Mouse (Mus musculus): ENCODE results near the gene Nlrp6. TPM values are rescaled to one million over a fixed set of nuclear protein-coding genes. Genes with fewer than 3 reads are reported as not detected.
A peak's percentile ranks its signal among the peaks of the same experiment; 100 is the strongest.
"Not testable (repeated sequence)": the region's sequence is repeated elsewhere in the genome, so short reads cannot be mapped to it uniquely, and the experiment has no call there.

Nlrp6 gene
- under 1 TPM; 0.35 to 0.55 TPM for total RNA-seq (2021)
- long read RNA-seq, experiment 1: 0 reads
- long read RNA-seq, experiment 2: 0 reads

DNA sequence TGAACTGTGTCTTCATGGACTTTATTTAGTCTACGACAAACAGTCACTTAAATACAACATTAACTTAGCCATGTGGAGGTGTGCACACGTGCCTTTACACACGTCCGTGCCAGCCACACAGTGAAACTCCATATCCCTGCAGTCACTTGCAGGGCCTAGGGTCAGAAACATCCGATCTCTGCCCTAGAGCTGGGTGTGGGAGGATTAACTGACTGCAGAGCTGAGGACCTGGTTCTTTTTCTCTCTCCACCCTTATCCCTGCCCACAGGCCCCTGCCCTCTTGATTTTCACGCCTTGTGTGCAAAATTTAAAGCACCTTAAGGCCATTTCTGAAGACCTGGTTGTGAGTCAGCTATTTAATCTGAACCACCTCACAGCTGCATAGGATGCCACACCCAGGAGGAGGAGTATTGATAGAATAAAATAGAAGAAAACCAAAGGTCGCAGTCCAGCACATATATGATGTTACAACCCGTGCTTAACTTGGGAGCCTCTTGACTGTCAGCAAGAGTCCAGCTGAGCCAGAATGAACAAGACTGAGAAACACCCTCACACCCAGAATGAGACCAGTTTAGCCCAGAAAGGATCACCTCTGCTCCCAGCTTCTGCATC lies at the start of gene Nlrp6:
Gene Nlrp6 (plus strand): TSS at position 485 of the 612 bp plus-strand sequence.
- no peak for DNase-seq (ENCODE audit: low spot score in 2 of 2)

DNA sequence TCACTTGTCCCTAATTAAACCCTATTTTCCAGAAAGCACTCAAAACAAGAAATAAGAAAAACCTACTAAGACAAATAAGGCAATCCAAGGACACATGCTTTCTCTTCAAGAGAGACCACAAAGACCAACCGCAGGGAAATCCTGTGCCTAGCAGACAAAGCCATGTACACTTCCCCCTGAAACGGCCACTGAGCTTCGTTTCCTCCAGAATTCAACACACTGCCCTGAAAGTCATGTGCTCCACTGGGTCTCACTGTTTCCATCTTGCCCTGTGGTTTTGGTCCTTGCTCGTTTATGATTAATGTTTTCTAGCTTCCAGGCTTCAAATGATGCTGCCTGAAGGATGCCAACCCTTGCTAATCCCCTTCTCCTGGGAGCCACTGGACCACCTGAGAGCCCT lies 46.5 kb upstream of the Nlrp6 start:
- DNase-seq (ENCODE audit: low spot score in 2 of 2): no peak

DNA sequence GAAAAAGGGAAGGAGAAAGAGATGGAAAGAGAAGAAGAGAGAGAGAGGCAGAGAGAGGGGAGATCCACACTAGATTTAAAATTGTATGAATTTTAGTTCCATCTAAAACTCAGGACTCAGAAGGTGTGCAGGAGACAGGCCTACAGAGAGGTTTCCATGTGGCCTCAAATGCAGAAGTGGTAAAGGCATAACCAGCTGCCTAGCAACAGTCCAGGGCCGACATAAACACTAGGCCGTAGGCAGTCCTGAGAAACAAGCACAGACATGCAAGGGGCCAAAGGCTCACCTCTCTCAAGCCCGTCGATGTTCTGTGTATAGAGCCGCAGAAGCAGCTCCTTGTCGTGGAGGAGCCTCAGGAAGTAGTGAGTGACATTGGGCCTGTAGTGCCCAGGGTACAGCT lies 43.3 kb upstream of the Nlrp6 start:
- DNase-seq (ENCODE audit: low spot score in 2 of 2): no peak

DNA sequence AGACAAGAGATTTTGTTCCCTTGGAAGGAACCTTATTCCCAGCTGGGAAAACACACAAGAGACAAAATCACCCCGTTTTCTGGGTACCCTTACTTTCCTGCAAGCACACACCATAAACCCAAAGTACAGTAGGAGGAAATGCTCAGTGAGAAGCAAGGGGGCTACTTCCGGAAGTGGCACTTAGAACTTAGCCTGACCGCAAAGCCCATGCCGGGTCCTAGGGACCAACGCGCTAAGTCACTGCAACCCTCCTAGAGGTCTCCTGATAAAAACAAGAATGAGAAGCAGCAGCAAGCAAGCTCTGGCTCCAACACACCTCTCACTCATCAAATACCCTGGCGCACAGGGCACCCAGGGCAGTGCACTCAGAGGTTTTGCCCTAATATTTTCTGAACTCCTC lies 41.3 kb upstream of the Nlrp6 start:
- DNase-seq (ENCODE audit: low spot score in 2 of 2): no peak

DNA sequence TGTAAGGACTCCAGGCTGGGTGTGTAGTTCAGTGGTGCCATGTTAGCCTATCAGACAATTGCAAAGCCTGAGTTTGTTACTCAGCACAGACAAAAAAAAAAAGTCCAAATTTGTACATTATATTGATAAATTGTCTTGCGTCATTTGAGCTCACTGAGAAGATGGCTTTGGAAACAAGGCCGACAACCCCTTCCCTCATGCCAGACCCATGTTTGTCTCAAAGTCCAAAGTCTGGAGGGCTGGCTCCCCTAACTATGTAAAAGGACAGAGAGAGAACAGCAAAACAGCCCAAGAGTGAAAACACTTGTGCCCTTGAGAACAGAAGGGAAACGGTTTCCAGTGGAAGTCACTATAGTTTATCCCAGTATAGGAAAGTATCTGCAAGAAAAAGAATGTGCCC lies 40.3 kb upstream of the Nlrp6 start:
- DNase-seq (ENCODE audit: low spot score in 2 of 2): no peak

DNA sequence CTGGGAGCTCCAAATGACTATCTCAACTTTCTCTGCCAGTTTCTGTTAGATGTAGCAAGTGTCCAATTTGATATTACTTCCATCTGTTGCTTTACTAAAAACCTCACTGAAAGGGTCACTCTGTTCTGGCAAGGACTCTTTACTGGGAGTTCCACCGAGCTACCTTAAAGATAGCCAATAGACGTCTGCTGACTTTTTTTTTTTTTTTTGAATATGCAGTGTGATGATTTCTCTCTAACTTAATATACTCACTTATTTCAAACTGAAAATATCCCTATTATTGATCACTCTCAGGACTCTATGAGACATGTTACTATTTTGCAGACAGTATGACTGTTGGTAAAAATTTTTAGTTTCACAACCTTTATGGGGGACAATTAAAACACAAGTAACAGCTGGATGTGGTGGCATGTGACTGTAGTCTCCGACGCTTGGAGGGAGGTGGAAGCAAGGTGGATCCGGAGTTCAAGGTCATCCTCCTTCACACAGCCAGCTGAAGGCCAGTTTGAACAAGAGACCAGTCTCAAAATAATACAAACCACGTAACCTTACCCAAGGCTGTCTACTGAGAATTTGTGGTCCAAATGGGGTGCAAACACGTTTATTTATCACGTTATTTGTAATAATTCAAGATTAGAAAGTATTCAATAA lies 39.7 kb upstream of the Nlrp6 start:
- DNase-seq (ENCODE audit: low spot score in 2 of 2): no peak

DNA sequence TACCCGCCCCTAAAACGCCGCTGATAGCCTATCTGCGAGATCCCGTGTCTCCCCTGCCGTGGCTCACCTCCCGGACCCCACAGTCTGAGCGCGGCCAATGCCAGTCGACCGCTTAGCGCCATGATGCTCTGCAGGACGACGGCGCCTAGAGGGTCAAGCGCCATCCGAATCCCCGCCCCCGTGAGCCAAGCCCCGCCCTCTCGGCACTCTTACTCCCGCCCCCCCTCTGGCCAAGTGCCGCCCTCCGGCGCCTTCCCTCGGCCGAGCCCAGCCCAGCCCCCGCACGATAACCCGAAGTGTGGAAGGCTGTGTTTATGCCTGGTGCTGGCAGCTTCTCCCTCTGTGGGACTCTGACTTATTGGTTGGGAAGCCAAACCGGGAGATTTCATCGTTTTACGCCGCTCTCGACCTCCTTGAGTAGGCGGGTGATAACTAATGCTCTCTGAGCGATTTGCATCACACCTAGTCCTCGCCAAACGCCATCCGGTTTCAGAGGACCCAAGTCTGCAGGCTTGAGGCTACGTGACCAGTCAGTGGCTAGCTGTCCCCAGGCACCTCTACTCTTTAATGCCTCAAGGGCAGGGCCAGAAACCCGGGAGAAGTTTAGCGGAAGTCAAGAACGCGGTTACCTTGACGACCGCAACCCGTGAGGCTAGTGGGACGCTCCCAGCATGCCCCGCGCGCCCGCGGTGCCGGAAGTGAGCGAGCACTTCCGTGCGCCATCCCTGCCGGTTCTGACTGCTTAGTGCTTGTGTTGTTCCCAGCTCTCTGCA lies 38.8 kb upstream of the Nlrp6 start, which contains the start of the genes Psmd13 and Sirt3:
Gene Psmd13 (plus strand): TSS at position 273 of the 773 bp plus-strand sequence.
Gene Sirt3 (minus strand): TSS at position 614 of the 773 bp plus-strand sequence.
- peak; percentile 93 to 95 for DNase-seq (ENCODE audit: low spot score in 2 of 2)

DNA sequence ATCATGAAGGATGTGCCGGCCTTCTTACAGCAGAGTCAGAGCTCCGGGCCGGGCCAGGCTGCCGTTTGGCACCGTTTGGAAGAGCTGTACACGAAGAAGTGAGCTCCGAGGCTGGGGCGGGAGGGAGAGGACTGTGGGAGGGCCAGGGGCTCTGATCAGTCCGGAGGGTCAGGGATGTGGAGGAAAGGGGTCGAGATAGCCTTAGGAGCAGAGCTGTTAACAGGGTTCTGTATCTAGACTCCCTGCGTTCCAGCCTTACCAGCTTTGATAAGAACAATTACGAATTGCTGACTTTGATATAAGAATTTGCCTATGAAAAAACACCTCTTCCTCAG lies 38.3 kb upstream of the Nlrp6 start:
- DNase-seq (ENCODE audit: low spot score in 2 of 2): no peak

DNA sequence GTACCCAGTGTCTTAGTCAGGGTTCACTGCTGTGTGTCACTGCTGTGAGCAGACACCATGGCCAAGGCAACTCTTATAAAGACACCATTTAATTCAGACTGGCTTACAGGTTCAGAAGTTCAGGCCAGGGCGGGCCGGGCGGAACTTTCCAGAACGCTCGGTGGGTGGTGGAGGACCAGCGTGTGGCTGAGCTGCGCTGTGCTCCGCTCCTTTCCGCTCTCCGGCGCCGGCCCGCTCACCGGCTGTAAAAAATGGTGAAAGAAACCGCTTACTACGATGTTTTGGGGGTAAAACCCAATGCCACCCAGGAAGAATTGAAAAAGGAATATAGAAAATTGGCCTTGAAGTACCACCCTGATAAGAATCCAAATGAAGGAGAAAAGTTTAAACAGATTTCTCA lies 30.1 kb upstream of the Nlrp6 start:
- DNase-seq (ENCODE audit: low spot score in 2 of 2): not testable (repeated sequence)

DNA sequence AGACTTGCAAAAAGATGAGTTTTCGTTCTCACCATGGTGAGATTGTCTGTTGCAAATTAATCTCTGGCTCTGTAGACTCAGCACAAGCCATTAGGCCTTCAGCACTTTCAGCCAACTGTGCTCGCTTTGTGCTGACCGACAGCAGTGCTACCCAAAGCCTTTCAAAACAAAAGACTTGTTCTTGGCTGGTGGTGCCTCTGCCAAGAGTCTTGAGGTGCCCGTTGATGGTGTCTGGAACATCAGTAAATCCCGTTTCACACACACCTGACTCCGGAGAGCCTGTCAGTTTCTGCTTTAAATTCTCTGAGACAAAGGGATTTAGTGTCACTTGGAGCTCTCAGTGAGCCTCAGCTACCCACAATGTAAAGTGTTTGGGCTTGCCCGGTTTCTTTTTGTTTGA lies 26.7 kb upstream of the Nlrp6 start:
- no peak for DNase-seq (ENCODE audit: low spot score in 2 of 2)

DNA sequence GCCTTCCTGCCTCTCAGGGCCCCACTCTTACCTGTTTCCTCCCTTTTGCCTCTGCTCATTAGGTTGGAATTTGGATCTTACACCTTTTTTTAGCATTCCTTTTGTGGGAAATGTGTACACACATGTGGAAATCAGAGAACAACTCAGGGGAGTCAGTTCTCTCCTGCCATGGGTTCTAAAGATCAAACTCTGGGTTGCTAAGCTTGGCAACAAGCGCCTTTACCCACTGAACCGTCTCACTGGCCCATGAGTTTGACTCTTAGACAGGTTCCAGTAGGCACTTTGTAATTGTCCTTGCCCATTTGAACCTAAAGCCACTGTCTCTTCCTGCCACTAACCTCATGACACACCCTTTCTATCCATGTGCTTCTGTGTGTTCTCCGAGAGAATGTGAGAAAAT lies 26.1 kb upstream of the Nlrp6 start:
- no peak for DNase-seq (ENCODE audit: low spot score in 2 of 2)

DNA sequence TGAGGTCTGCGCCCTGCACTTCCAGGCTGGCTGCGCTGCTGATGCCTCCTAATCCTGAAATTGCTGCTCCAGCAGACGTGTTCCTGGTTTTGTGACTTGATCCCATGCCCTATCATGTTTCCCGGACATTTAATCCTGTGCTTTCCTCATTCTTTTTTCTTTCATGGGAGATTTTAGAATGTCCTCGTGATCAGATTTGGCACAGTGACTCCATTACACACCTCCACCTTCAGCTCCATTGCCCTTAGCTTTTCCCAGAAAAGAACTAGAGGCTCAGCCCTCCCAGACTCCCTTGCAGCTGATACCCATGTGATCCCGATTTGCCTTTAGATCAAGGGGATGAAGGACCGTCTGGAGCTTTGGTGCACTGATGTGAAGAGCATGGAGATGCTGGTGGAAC lies 22.8 kb upstream of the Nlrp6 start:
- no peak for DNase-seq (ENCODE audit: low spot score in 2 of 2)

DNA sequence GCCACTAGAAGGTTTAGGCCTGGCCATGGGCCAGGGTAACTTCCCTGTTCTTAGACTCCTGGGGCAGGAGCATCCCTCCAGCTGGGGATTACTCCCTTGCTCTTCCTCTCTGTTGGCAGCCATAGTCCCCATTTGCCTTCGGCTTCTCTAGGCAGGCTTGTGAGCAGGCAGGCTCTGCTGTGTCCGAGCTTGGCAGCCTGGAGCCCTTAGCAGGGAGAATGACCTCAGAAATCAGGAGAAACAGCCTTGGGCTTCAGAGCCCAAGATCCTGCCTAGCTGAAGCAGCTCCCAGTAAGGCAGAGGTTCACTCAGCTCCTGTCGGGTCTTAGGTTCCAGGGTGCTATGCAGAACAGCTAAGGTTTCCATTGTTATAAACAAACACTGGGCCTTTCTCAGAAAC lies 21.6 kb upstream of the Nlrp6 start:
- DNase-seq (ENCODE audit: low spot score in 2 of 2): no peak

DNA sequence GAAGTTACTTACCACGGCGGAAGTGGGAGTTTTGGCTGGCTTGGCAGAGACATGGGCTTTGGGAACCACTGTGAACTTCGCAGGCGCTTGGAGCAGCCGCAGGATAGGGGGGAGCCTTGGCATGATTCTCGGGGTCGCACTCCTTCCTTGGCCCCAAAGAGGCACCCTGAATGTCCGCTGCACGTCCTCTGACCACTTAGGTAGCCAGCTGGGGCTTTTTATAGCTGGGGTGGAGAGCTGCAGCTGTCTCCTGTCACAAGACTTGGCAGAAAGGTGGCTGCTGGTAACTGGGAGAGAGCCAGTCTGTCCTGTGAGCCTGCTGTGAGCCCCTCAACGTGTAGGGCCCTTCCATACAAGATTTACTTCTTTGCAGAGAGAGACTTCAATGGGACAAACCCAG lies 20.5 kb upstream of the Nlrp6 start, which contains the start of gene Cox8b:
Gene Cox8b (minus strand): TSS at position 227 of the 400 bp plus-strand sequence.
- no peak for DNase-seq (ENCODE audit: low spot score in 2 of 2)

DNA sequence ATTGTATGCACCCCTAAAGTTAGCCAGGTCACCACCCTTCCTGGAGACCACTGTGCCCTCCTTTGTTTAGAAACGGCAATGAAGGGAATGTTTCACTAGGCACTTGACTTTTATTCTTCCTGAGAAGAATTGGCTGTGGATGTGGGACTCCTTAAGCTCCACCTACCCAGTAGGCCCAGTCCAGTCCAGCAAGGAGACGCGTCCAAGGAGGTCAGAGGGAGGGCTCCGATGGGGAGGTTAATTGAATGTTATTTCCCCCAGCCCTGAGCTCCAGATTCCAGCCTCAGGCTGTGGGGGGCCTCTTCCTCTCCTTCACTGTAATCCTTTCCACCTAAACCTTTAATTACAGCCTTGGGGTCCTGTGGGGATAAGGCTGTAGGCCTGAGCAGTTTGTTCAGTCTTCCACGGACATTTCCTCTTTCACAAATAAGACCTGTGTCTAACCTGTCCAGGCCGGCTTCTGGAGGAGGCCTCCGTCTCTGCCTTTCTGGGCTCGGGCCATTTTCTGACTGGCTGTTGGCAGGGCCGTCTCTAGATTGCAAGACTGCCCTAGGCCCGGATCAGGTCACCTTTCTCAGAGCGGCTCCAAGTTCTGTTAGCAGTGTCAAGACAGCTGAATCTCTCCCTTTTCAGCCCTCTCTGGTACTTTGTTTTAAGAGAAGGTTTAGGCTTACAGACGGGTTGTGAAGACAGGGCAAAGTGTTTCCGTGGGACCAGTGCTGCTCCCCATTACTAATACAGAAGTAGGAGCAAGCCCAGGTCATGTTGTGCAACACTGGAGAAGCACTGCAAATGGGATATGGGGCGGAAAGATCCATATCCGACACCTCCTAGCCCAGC lies 18.4 kb upstream of the Nlrp6 start:
- DNase-seq (ENCODE audit: low spot score in 2 of 2): no peak

DNA sequence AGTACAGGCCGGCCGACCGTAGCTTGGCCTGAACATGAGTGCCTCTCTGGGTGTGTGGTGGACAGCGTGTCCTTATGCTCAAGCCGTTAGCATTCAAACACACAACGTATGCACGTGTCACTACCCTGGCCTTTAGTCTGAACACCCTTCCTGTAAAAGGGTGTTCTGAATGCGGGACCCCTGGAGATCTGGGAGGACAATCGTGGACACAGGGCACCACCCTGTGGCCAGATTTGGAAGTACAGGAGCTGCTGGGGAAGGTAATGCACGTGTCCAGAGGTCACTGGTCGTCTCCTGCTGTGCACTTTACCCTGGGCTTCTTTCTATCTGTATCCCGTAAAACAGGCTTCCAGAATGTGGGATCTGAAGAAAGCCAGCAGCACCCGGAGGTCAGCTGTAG lies 17.5 kb upstream of the Nlrp6 start:
- peak; percentile 78 for DNase-seq (ENCODE audit: low spot score in 2 of 2)

DNA sequence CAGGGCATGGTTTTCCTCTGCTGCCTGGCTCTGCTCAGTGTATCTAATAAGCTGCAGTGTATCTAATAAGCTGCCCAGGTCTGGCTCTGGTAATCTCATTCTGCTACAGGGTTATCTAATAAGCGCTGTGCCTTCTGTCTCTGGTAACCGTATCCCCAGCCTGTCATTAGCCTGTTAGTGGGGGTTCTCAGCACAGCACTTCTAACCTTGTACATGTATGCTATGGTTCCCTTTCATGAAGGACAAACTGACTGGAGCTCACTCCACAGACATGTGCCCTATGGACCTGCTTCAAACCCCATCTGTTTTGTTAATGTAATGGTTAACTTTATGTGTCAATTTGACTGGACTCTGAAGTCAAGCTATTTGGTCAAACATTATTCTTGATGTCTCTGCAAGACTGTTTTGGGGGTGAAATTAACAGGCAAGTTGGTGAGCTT lies 15.0 kb upstream of the Nlrp6 start:
- DNase-seq (ENCODE audit: low spot score in 2 of 2): no peak

DNA sequence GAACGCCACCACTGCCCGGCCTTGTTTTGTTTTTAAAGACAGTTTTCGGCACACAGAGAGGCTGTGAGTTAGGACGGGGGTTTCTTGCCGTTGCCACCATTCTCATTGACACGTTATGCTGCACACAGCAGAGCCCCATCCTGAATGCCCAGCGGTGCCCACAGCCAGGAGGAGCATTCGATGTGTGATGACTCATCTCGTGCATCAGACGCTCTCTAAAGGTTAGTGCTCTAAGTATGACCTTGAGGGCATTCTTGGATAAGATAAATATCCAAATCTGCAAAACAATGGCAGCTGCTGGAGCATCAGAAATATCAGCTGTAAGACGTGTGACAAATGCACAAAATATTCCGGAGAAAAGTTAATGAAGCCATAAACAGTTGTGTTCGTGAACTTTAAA lies 13.6 kb upstream of the Nlrp6 start:
- no peak for DNase-seq (ENCODE audit: low spot score in 2 of 2)

DNA sequence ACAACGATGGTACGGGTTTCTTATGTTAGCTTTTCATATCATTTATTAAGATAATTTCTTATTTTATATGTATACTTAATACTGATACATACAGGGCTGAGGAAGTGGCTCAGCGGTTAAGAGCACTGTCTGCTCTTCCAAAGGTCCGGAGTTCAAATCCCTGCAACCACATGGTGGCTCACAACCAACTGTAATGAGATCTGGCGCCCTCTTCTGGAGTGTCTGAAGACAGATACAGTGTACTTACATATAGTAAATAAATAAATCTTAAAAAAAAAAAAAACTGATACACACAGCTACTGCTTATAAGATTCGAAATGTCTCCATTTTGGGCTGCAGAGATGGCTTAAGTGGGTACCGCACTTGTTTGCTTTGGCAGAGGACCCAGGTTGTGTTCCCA lies 13.0 kb upstream of the Nlrp6 start:
- no peak for DNase-seq (ENCODE audit: low spot score in 2 of 2)

DNA sequence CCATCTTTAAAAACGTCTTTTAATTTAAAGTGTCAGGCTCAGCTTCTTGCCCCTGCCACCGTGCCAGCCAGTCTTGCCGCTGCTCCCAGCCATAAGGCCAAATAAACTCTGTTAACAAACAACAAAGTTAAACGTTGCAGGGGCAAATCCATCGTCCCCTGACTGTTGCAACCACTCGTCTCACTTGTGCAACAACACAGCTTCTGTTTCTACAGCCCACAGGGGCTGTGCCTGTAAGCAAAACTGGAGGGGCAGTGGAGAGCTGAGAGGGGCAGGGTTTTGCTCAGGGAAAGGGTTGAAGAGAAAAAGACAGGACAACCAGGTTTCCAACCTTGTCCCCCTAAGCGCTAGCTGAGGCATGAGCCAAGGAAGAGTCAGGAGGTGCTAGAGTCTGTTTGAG lies 12.5 kb upstream of the Nlrp6 start:
- no peak for DNase-seq (ENCODE audit: low spot score in 2 of 2)

DNA sequence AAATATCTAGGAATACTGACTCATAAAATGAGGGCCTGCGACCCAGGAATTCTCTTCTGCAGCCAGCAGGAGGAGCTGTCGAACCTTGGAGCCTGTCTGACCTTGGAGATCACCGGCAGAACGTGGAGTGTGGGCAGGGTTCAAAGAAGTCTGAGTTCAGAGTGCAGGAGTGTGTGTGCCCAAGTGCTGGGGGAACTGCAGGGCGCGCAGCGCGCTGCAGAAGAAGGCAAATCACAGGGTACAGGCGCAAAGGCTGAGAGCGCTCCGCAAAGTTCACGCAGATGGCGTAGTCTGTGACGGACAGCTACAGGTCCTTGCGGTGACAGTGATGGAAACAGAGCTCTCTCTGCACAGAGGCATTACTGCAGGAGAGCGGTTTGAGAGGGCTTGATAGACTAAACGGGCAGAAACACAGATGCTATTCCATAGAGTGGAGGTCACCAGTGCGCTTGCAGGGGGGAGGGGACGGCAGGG lies 12.0 kb upstream of the Nlrp6 start:
- DNase-seq (ENCODE audit: low spot score in 2 of 2): peak; percentile 71 to 72

All from layer of hippocampus, postnatal 14 days (tissue).